Mouse (Mus musculus): ENCODE data around the gene Abcc12.

DNA sequence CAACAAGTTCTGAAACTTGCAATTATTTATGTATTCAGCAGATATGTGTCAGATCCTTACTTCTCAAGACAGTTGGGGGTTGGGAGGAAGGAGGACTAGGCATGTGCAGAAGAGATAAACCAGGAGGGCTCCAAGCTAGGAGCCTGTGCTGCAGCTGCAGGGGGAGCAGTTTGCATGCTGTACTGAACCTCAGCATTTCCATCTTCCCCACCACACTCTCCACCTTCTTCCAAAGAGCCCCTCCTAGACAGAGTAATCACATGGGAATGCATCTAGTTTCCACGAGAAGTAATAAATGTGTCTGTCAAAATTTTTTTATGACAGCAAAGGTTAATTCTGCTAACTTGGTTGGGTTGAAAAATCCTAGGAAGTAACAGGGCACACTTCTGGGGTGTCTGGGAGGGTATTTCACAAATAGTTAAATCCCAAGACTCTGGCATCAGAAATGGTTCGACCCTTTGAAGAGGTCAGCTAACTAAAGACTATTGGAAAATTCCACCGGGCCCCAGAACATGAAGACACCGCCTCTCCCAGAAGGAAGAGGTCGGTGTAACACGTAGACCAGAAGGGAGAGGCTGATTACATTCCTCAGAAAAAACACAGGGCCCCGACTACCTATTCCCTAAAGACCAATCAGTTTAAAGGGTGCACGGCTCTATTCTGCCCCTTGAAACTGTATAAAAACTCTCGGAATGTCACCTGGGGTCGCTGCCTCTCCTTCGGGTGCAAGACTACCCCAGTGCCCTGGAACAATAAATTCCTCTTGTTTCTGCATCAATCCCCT, 126.6 kb downstream of the Abcc12 start:
- TF ChIP-seq POLR2A (IDR thresholded peaks at IDR 0.05; ENCODE audit: low read depth, low read length) (no peak), CTCF (IDR thresholded peaks at IDR 0.05; ENCODE audit: borderline replicate concordance, insufficient read depth, low read length) (no peak)
